Mouse (Mus musculus): Measurements from ENCODE around the gene Gm6588.

Gm6588 gene

DNA sequence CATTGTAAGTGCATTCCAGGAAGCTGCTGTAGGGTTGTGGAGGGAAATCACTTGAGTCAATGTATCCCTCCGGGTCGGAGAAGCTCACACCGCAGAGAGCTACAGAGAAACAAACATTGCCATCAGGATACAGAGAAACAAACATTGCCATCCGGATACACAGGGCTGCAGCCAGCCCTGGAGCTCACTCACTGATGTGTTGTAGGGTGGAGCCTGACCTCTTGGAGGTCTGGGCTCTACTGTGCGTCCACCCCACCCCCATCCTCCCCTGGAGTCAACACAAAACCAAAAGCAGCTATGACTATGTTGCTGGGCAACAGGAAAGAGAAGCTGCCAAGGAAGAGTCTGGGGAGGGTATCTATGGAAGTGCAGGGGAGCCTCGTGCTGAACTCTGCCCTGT is 24.2 kb downstream of the Gm6588 start:
- DNase-seq = no peak

DNA sequence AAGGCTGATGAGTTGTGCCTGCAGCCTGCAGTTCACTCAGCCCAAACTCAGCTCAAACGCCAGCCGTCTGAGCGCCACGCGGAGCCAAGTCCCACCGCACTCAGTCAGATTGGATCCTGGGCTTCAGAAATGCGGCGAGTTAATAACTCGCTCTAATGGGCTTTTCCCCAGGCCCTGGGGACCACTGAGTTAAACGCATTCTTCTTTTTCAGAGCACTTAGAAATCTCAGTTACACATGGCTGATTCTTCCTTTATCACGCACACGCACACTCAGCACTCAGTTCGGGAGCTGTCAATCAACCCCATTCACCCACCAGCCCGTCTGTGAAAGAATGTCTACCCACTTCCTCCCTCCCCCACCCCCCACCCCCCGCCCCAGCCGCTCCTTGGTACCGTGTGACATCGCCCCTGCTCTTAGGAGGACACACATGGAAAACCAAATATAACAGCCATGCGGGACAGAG is 32.8 kb downstream of the Gm6588 start:
- DNase-seq = no peak

DNA sequence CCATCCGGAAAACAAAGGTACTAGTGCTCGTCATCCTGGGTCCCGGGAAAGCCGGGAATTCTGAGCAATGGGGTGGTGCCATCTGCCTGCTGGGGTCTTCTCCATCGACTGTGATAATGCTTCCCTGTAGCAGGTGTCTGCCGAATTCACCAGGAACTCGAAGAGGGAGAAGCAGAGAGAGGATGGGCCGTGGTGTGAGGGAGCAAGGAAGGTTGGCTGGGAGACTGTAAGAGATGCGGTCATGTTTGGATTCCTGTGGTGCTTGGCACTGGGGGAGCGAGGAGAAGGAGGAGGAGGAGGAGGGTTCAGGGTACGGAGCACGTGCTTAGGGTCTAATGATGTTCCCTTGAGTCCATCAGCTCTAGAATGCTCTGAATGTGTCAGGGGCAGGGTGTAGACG is 33.3 kb downstream of the Gm6588 start:
- no peak for DNase-seq

DNA sequence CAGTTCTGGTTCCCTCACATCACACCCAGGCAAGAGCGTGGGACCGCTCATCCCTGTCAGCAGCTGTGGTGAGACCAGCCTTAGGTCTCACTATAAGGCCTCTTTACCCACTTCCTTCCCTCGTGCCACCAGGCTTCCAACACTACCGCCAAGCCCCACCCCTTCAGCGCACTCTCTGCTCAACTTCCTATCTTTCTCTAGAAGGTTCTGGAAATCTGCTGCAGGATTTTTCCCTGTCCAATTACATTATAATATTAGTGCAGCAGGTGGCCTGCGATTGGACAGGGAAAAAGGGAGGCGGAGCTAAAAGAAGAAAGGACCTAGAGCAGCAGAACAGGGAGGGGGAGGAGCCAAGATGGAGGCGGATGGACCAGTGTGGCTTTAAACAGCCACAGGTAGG is 33.8 kb downstream of the Gm6588 start:
- no peak for DNase-seq

DNA sequence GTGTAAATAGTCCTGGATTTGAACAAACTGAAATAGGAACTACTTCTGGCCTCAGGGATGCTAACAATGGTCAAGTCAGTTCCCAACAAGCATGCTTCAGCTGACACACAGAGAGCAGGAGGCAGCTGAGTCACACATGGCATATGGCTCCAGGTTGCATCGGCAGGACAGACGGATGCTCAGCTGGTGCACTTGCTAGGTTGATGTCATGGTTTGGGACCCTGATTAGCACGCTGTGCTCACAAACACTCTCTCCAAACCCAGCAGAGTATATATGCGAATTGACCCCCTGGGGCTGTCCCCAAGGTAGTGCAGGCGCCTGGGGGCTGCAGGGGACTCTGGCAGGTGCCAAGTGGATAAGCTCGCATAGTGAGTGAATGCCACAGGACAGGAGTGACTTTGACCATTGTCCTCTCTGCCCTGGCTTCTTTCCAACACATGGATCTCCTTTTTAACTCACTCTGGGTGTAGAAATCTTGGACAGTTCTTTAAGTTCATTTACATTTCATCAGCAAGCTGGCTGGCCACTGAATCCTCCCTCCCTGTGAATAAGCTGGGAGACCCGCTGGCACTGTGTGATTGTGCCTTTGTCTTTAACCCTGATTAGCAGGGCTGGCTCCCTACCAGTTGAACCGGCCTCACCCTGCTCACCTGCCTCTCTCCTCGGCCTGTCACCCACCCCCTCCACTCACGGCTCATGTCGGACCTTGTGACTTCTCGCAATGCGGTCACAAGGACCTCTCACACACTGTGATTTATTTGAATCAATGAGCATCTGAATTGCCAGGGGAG is 35.9 kb downstream of the Gm6588 start:
- no peak for DNase-seq

DNA sequence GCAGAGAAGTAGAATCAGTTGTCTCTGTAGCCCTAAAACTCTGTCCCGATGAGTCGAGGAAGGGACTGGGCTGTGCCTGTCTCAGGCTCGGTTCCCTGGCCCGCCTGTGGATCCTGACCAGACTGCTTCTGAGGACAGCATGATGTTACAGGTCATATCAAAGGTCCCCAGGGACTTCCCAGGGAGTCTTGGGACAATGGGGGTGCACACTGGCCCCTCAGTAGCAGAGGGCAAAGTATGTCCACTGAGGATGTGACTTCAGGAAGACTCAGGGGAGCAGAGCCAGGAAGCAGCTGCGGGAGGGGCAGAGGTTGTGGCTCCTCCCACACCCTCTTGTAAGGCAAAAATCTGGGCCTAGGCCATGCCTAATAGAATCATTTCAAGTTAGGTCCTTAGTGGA is 37.2 kb downstream of the Gm6588 start:
- DNase-seq = peak; percentile 53

DNA sequence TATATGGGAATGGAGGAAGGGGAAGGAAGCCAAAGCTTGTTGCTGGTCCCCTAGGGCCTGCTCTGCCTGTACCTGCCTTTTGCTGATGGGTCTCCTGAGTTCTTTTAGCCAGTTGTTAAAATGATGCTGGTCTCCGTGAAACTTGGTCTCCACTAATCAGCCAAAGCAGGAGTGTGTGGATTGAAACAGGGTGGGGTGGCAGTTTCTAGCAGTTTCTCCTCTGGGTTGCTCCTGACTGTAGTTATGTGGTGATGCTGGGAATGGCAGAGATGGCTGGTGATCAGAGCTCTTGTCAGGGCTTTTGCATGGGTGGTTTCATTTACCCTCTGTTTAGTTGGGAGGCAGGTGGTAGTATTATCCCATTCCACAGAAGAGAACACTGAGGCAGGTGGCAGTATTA is 38.3 kb downstream of the Gm6588 start:
- DNase-seq = no peak

DNA sequence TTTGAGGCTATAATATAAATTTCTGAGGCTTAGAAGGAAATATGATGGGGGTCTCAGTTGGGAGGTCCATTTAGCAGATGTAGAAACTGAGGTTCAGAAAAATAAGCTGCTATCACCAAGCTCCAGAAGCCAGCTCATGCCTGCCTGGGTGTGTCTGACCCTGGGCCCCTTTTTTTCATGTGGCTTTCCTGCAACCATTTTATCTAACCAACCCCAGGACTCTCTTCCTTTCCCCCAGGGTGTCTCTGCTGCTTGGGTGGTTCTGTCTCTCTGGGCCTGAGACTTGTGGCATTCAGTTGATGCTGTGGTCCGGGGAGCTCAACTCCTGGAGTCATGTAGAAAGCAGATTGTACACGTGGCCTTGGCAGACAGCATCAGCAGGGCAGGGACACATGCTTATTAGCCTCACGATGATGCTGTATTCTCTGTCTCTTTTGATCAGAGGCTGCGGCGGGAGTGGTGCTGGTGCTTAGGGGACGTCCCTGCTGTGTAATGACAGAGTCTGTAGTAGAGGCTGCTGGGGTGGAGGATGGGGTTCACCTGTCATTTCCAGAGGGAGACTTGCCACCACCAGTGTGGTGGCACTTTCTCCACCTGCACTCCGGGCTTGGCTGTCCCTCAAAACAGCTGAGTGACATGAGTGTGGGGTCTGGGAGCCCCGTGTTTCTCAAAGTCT is 39.0 kb downstream of the Gm6588 start:
- DNase-seq = no peak

DNA sequence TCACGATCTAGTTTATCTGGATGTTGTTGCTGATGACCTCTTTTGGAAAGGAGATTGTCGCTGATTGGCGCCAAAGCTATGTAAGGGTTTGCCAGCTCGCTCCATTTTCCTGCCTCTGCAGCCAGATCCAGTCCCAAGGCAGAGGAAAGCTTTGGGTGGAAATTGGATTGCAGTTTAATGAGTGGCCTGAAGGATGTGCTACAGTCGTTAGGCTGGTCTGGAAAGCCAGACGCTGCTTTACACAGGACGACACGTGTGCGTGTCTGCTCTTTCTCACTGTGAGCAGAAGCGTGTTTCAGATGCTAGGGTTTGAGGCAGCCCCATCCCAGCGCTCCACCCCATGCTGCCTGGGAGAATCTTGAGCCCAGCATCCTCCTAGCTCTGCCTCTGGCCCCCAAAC is 42.3 kb downstream of the Gm6588 start:
- DNase-seq = no peak

DNA sequence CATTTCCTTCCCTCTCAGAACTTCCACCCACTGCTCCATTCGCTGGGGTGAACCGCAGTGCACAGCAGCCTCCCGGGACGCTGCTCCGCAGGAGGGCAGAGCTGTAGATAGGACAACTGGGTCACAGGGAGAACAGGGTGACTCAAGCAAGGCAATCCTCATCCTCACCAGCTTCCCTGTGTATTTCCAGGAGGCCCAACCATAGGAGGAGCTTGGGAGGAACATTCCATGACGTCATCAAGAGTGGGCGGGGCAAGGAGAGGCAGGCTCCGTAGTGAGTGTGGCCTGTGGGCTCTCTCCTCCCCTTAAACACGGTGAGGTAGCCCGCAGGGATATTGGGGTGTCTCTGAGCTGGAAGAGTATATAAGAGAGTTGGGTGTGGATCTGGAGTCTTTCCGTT is 44.3 kb downstream of the Gm6588 start:
- DNase-seq = no peak

DNA sequence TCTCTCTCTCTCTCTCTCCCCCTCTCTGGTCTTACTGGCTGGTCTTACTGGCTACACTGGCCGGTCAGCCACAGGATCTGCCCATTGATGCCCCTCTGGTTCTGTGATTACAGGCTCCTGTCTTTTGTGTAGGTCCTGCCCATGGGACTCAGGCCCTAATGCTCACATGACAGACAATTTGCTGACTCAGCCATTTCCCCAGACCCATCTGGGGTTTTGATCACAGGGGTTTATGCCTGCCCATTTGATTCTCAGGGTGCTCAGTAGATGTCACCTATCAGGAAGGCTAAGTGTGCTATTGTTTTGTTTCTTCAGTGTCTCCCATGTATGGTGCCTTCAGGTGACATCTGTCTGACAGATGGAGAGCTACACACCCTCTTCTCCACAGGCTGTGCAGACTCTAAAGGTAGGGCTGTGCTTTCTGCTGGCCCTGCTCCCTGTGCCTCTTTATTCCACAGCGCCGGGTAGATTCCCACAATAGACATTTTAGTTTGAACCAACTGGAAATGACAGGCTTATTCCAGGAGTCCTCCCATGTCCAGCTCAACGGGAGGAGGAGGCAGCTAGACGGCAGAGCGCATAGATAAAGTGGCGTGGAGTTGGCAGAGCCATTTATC is 47.6 kb downstream of the Gm6588 start:
- no peak for DNase-seq

DNA sequence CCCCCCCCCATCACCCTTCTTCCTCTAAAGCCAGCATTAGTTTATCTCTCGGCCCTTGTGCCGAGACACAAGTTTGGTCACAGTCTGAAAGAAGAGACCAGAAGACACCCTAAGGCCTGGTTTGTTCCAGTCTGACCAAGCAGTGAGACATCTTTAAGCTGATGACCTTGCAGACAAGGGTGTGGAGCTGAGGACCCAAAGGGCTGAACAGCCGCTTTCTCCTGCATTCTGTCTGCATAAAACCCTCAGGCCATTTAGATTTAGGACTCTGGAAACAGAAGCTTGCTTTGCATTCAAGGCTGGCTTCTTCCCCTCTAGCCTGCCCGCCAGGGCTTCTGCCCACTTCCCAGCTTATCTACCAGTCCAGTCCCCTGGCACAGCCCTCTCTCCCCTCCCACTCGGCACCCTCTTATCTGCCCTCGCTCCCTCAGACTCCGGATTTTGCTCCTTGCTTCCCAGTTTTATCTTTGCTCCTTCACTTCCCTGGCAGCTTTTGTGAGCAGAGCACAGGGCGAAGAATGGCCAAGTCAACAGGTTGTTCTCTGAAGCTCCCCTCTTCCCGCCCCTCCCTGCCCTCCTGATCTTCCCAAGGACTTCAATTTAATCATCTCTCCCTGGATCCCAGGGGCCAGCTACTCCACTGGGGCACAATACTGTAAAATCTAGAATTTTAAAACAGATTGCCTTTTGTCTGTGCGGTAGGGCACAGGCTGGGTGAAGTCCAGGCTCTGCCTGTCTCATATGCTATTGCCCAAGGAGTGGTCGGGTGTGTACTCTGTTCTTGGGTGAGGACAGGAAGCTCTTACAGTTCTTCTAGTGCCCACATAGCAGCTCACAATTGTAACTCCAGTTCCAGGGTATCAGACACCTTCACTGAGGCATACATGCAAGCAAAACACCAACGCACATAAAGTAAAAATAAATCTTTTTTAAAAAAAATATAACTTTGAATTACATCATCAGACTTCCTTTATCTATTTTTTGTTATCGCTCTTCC is 50.0 kb downstream of the Gm6588 start:
- DNase-seq = no peak

DNA sequence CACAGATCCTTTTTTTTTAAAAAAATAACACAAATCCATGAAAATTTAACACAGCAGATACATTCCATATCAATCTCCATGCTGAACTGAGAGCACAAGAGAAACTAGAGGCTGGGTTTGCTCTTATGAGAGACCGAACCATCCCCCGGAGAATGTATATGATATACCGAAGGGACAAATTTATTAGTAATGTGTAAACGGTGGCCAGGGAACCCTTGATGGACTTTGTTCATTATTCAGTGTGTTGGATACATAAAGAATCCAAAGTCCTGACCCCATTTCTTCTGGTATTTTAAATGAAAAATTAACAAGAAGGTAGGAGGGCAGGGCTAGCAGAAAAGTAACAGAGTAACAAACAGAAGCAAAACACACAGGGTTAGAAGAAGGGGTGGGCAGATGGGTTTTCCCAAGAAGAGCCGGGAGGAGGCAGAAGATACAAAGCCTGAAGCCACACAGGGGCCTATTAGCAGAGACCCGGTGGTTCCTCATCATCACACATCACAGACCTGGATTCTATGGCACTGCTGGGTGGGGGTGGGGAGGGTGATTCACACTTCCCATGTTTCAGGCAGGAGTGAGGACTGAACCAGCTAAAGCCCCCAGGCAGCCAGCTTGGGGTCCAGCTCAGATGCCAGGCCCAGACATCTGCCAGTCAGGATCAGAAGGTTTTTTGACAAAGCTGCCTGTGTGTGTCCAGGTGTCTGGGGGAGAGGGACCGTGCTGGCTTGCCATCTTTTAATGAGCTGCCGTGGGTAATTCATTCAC is 50.9 kb downstream of the Gm6588 start:
- DNase-seq = no peak
